Mouse (Mus musculus) heart, embryonic 11.5 days (tissue): ENCODE results near the gene Mia3. TPM values are rescaled to one million over a fixed set of nuclear protein-coding genes. Genes with fewer than 3 reads are reported as not detected.

ENCODE experiments used
- ATAC-seq: fragments of 200-750 bp; cut with Nextera tagmentation; replicated peaks from 2 replicates; pipeline ENCODE4 v1.8.0; 2017; ENCODE audit warnings: moderate library complexity; ENCODE audit not compliant: insufficient number of reproducible peaks, low FRiP score, low TSS enrichment
- H3K27ac ChIP-seq: fragments of 300-500 bp; sonication (generic); 2 replicates; pipeline ENCODE4 v1.5.1; 2014; ENCODE audit warnings: mild to moderate bottlenecking, low read depth, low read length
- H3K27me3 ChIP-seq: fragments of 300-500 bp; sonication (generic); 2 replicates; pipeline ENCODE4 v1.6.1; 2014; ENCODE audit warnings: mild to moderate bottlenecking, low read length, mixed read lengths; ENCODE audit not compliant: control insufficient read depth, insufficient read depth
- H3K36me3 ChIP-seq: fragments of 300-500 bp; sonication (generic); 2 replicates; pipeline ENCODE4 v1.6.1; 2014; ENCODE audit warnings: mild to moderate bottlenecking, low read length, moderate library complexity, mixed read lengths; ENCODE audit not compliant: control insufficient read depth, insufficient read depth
- H3K4me1 ChIP-seq: fragments of 300-500 bp; sonication (generic); 2 replicates; pipeline ENCODE4 v1.6.1; 2014; ENCODE audit warnings: low read length; ENCODE audit not compliant: control insufficient read depth, insufficient read depth
- H3K4me2 ChIP-seq: fragments of 300-500 bp; sonication (generic); 2 replicates; pipeline ENCODE4 v1.6.1; 2014; ENCODE audit warnings: mild to moderate bottlenecking, moderate library complexity
- H3K4me3 ChIP-seq: fragments of 300-500 bp; sonication (generic); 2 replicates; pipeline ENCODE4 v1.5.1; 2014; ENCODE audit warnings: low read depth, low read length
- H3K9ac ChIP-seq: fragments of 300-500 bp; sonication (generic); 2 replicates; pipeline ENCODE4 v1.6.1; 2014; ENCODE audit warnings: mild to moderate bottlenecking, low read depth, low read length, moderate library complexity
- H3K9me3 ChIP-seq: fragments of 300-500 bp; sonication (generic); replicated peaks from 2 replicates; pipeline ENCODE4 v1.6.1; 2016; ENCODE audit warnings: low read length; ENCODE audit not compliant: control insufficient read depth
- WGBS: fragments of 180-500 bp; shearing (Covaris S2); extraction: QIAGEN DNeasy Blood & Tissue Kit; methylation state at CpG from one replicate; pipeline ENCODE4 v1.1.7; 2014; ENCODE audit not compliant: insufficient replicate concordance; 5-methylcytosine and 5-hydroxymethylcytosine counted together
- polyA plus RNA-seq: library from polyadenylated mRNA; unstranded; fragments of >200 nt; fragmentation: Nextera tagmentation; extraction: Ambion mirVana; gene quantifications from 2 replicates; pipeline ENCODE4 v1.2.1, GENCODE M21; 2014

Mia3 gene
- polyA plus RNA-seq, 1 experiment from 2014 or later, result 72.7 TPM

- peak overlapping the region; percentile 41; the same call in 1 of the 2 replicates for H3K27ac ChIP-seq
These were observed 71.4 kb downstream of the Mia3 start for GRCm38 (mm10) chr1:183297886-183298489.

GRCm38 (mm10) chr1:183297473-183297885, 71.9 kb downstream of the Mia3 start:
- WGBS, result 1% methylated on average over 30 of the region's 30 CpGs
- peak overlapping the region; percentile 41 for H3K27ac ChIP-seq
- H3K27me3 ChIP-seq, result no peaks in the 10 kb centered on the region
- peak overlapping the region; percentile 53 for H3K4me3 ChIP-seq
- H3K36me3 ChIP-seq, result no peaks in the 10 kb centered on the region
- peak overlapping the region; percentile 61 for H3K4me2 ChIP-seq
- H3K9me3 ChIP-seq, result no peaks in the 10 kb centered on the region
- peak overlapping the region; percentile 47 for H3K9ac ChIP-seq
- no peaks in the 10 kb centered on the region for H3K4me1 ChIP-seq
- peak; percentile 35; the same call in 1 of the 2 replicates for ATAC-seq

More at GRCm38 (mm10) chr1:183297886-183298489, 71.4 kb downstream of the Mia3 start:
- Histone ChIP-seq H3K9me3 (no peaks in the 10 kb centered on the region), H3K9ac (peak overlapping the region; percentile 47), H3K27me3 (no peaks in the 10 kb centered on the region), H3K4me3 (peak overlapping the region; percentile 53), H3K4me1 (no peaks in the 10 kb centered on the region), H3K36me3 (no peaks in the 10 kb centered on the region), H3K4me2 (peak overlapping the region; percentile 61)
- under 1% methylated on average over 20 of the region's 20 CpGs for WGBS
- no peak for ATAC-seq

DNA sequence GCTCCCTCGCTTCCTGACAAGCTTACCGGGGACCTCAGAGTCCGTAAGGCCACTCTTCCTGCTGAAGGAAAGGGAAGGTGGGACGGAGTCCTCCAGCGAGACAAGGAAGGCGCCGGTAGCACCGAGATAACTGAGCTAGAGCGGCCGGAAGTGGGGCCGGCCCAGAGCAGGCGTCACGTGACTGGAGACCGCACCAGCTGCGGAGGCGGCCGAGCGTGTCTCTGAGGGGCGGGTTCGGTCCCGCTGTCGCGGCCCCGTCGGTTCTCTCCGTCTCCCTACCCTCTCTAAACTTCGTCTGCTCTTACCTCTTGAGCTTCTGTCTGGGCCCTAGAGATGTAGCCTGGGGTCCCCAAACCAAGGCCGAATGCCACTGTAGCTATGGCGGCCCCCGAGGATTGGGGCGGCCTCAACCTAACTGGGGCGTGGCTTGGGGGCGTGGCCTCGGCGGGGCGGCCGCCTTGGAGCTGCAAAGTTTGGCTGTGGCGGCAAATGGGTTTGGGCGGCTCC, 72.4 kb downstream of the Mia3 start, which contains the start of gene Brox:
Gene Brox, minus strand, starts transcription at position 393 of the 507 bp plus-strand sequence.
- WGBS, result under 1% methylated on average over 38 of the region's 39 CpGs
- H3K9me3 ChIP-seq, result no peaks in the 10 kb centered on the region

GRCm38 (mm10) chr1:183296465-183296864, 72.9 kb downstream of the Mia3 start, which contains the start of gene Aida:
Gene Aida (plus strand): TSS chr1:183296590.
- no peaks in the 10 kb centered on the region for H3K36me3 ChIP-seq
- H3K27ac ChIP-seq, result peak within 1 kb of the TSS; percentile 41
- H3K4me3 ChIP-seq, result peak within 1 kb of the TSS; percentile 53
- 0% methylated on average over 26 of the region's 26 CpGs for WGBS
- peak within 1 kb of the TSS; percentile 55 for H3K9ac ChIP-seq
- no peaks in the 10 kb centered on the region for H3K4me1 ChIP-seq
- ATAC-seq, result no peak
- no peaks in the 10 kb centered on the region for H3K27me3 ChIP-seq
- peak within 1 kb of the TSS; percentile 61 for H3K4me2 ChIP-seq
- no peaks in the 10 kb centered on the region for H3K9me3 ChIP-seq

More for the DNA sequence above, 72.4 kb downstream of the Mia3 start, which contains the start of gene Brox:
- peak within 1 kb of the TSS; percentile 41 for H3K27ac ChIP-seq
- no peaks in the 10 kb centered on the region for H3K36me3 ChIP-seq
- H3K27me3 ChIP-seq, result no peaks in the 10 kb centered on the region
- ATAC-seq, result peak; percentile 82
- H3K9ac ChIP-seq, result peak within 1 kb of the TSS; percentile 55
- peak within 1 kb of the TSS; percentile 53 for H3K4me3 ChIP-seq
- no peaks in the 10 kb centered on the region for H3K4me1 ChIP-seq
- H3K4me2 ChIP-seq, result peak within 1 kb of the TSS; percentile 61

GRCm38 (mm10) chr1:183289576-183289975, 79.8 kb downstream of the Mia3 start:
- Histone ChIP-seq H3K27ac (no peak overlapping the region), H3K4me1 (no peaks in the 10 kb centered on the region), H3K9me3 (no peaks in the 10 kb centered on the region), H3K4me3 (no peak overlapping the region), H3K4me2 (no peak overlapping the region), H3K36me3 (peaks cover 28% of the 10 kb centered on the region), H3K27me3 (no peaks in the 10 kb centered on the region), H3K9ac (no peak overlapping the region)
- no peak for ATAC-seq
- WGBS, result 91% methylated on average over 4 of the region's 4 CpGs

DNA sequence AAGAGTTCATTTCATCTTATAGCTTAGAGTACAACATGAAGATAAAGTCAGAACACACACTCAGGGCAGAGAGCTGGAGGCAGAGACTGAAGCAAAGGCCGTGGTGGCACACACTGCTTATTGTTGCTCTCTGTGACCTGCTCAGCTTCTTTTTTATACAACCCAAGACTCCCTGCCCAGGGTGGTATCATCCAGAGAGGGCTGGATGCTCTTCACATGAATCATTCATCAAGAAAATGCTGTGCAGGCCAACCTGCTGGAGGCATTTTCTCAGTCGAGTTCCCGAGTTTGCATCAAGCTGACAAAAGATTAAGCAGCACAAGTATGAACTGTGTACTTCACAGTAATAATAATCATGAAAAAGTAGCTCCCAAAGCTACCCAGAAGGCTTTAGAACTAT, 81.0 kb downstream of the Mia3 start:
- Histone ChIP-seq H3K9me3 (no peaks in the 10 kb centered on the region), H3K9ac (no peak overlapping the region), H3K27me3 (no peaks in the 10 kb centered on the region), H3K4me2 (no peak overlapping the region), H3K27ac (no peak overlapping the region), H3K36me3 (peaks cover 36% of the 10 kb centered on the region), H3K4me1 (no peaks in the 10 kb centered on the region), H3K4me3 (no peak overlapping the region)
- WGBS, result 85% methylated on average over 3 of the region's 3 CpGs
- ATAC-seq, result no peak

Other genes starting within 250 kb of the Mia3 start
- gene Disp1, start 148.0 kb downstream of the Mia3 start, polyA plus RNA-seq, result 11.8 and 12.6 TPM in 2 replicates
- gene Aida, start 73.0 kb downstream of the Mia3 start, polyA plus RNA-seq, result 16.0 and 21.7 TPM in 2 replicates
- 43.1 and 45.3 TPM in 2 replicates for gene Brox, start 72.3 kb downstream of the Mia3 start, polyA plus RNA-seq
- 14.7 and 14.8 TPM in 2 replicates for gene Taf1a, start 19.4 kb upstream of the Mia3 start, polyA plus RNA-seq
- gene Hhipl2, start 48.7 kb upstream of the Mia3 start, polyA plus RNA-seq, result 0.27 and 0.42 TPM in 2 replicates